Comparison of ENCODE assay signal across 13 mouse cellular contexts in the genomic region with DNA sequence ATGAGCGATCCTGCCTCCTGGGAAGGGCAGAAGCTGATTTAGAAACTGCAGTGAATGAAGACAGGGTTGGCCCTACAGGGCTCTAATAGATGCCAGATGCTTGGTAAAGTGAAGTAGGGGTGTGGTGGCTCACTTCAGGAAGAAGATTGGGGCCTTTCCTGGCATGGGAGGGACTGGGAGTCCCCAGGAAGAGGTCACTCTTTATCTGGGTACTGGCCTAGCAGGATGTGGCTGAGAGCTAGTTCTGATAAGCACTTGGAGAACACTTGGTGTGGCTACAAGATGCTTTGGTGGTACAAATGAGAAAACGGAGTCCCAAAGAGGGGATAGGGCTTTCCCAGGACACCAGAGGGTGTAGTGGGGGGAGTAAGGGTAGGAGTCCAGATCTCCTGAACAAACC. TPM values are rescaled to one million over a fixed set of nuclear protein-coding genes. Genes with fewer than 3 reads are reported as not detected.
DNase-seq lines count a peak whose midpoint lies in the region; ATAC-seq and TF ChIP-seq lines count a peak whose summit lies in the region.
"Had no signal": no experiment of that assay in that cellular context is flagged by ENCODE, and none has a peak within 500 bp of the region (broad histone marks: within the 10 kb centered on the region; RNA-seq: fewer than 3 reads in every experiment).

No protein-coding gene starts in this region.

- H3K4me1 ChIP-seq in heart, embryonic 13.5 days: peaks cover 63% of the 10 kb centered on the region
- peaks cover 14% of the 10 kb centered on the region for H3K4me1 ChIP-seq in heart, adult 2 months (ENCODE audit: control insufficient read depth, insufficient read depth, low read length)
- peaks cover 3% of the 10 kb centered on the region for H3K4me1 ChIP-seq in midbrain, embryonic 11.5 days (ENCODE audit: control insufficient read depth, insufficient read depth, low read length)
- H3K4me1 ChIP-seq in midbrain, postnatal 0 days (ENCODE audit: insufficient read depth, low read length): peaks cover 4% of the 10 kb centered on the region; the same call in 1 of the 2 replicates

- peak overlapping the region; percentile 61 for H3K27ac ChIP-seq in heart, embryonic 13.5 days (replicated peaks)
- H3K27ac ChIP-seq in heart, adult 2 months: no peak overlapping the region
- H3K27ac ChIP-seq in midbrain, embryonic 11.5 days (ENCODE audit: low read depth, low read length): no peak overlapping the region
- no peak overlapping the region for H3K27ac ChIP-seq in midbrain, postnatal 0 days (ENCODE audit: low read depth, low read length)
- H3K27ac ChIP-seq: midbrain, embryonic 12.5 days; stomach, postnatal 0 days had no signal

- H3K4me3 ChIP-seq in heart, embryonic 13.5 days: no peak overlapping the region
- no peak overlapping the region for H3K4me3 ChIP-seq in heart, adult 2 months
- H3K4me3 ChIP-seq in midbrain, embryonic 11.5 days (ENCODE audit: low read depth, low read length): no peak overlapping the region
- H3K4me3 ChIP-seq in midbrain, postnatal 0 days (ENCODE audit: low read depth, low read length): no peak overlapping the region
- H3K4me3 ChIP-seq: midbrain, embryonic 12.5 days had no signal

- no peaks in the 10 kb centered on the region for H3K79me2 ChIP-seq in heart, adult 2 months (replicated peaks; ENCODE audit: control insufficient read depth, insufficient read depth, low read length)

- no peak for TF ChIP-seq CTCF in heart, adult 2 months (IDR thresholded peaks at IDR 0.05)
- no peak for TF ChIP-seq CTCF in midbrain, postnatal 0 days (IDR thresholded peaks at IDR 0.05)

- H3K9me3 ChIP-seq in heart, embryonic 13.5 days: no peaks in the 10 kb centered on the region
- H3K9me3 ChIP-seq in midbrain, embryonic 11.5 days (ENCODE audit: control insufficient read depth, low read length): no peaks in the 10 kb centered on the region
- H3K9me3 ChIP-seq in midbrain, postnatal 0 days (ENCODE audit: low read length): no peaks in the 10 kb centered on the region
- H3K9me3 ChIP-seq: midbrain, embryonic 12.5 days had no signal

- no peak for DNase-seq in heart, adult 2 months
- DNase-seq in midbrain, embryonic 11.5 days (ENCODE audit: low spot score, missing footprints): peak; percentile 8
- no peak for DNase-seq in midbrain, postnatal 0 days (ENCODE audit: low spot score)
- DNase-seq in liver: peak; percentile 65
- no peak for DNase-seq in layer of hippocampus, postnatal 14 days (ENCODE audit: low spot score in 2 of 2)
- no peak for DNase-seq in left cerebral cortex, postnatal 14 days (ENCODE audit: low spot score in 2 of 2)
- DNase-seq: adrenal gland, adult 8-10 months; cerebellum, adult 11-12 months; kidney, postnatal 14 days had no signal

- no peak overlapping the region for H3K9ac ChIP-seq in heart, embryonic 13.5 days
- no peak overlapping the region for H3K9ac ChIP-seq in heart, adult 2 months (ENCODE audit: low read depth, low read length)
- H3K9ac ChIP-seq in midbrain, embryonic 11.5 days (ENCODE audit: low read length): no peak overlapping the region
- H3K9ac ChIP-seq in midbrain, postnatal 0 days (replicated peaks; ENCODE audit: low read length, poor library complexity, severe bottlenecking): no peak overlapping the region
- H3K9ac ChIP-seq: midbrain, embryonic 12.5 days had no signal

- intact Hi-C loops in heart, adult 2 months (cut with DNase I): no loop called here
- intact Hi-C loops in left cerebral cortex, postnatal 14 days (cut with DNase I): no loop called here

- TF ChIP-seq POLR2A in heart, adult 2 months (IDR thresholded peaks at IDR 0.05; ENCODE audit: insufficient read depth, low read depth, low read length): no peak

- 30% methylated on average over 2 of the region's 2 CpGs for WGBS in heart, embryonic 13.5 days
- WGBS in heart, adult 2 months: 36% methylated on average over 2 of the region's 2 CpGs
- 78% methylated on average over 2 of the region's 2 CpGs for WGBS in midbrain, embryonic 11.5 days
- WGBS in midbrain, postnatal 0 days: 78% methylated on average over 2 of the region's 2 CpGs

- no peak for ATAC-seq in heart, embryonic 13.5 days (ENCODE audit: extremely low read depth, insufficient number of reproducible peaks, low FRiP score, low TSS enrichment)
- no peak for ATAC-seq in midbrain, embryonic 11.5 days (ENCODE audit: low FRiP score)
- ATAC-seq in midbrain, postnatal 0 days (ENCODE audit: low FRiP score): no peak

- H3K27me3 ChIP-seq in heart, embryonic 13.5 days (replicated peaks): no peaks in the 10 kb centered on the region
- no peaks in the 10 kb centered on the region for H3K27me3 ChIP-seq in heart, adult 2 months (ENCODE audit: control insufficient read depth, insufficient read depth, low read length)
- H3K27me3 ChIP-seq in midbrain, embryonic 11.5 days (ENCODE audit: control insufficient read depth, insufficient read depth, low read length): no peaks in the 10 kb centered on the region
- H3K27me3 ChIP-seq in midbrain, postnatal 0 days (ENCODE audit: insufficient read depth, low read length): no peaks in the 10 kb centered on the region

- no peak for TF ChIP-seq EP300 in heart, adult 2 months (IDR thresholded peaks at IDR 0.05; ENCODE audit: insufficient read depth, low read depth, low read length)

- no peak overlapping the region for H3K4me2 ChIP-seq in heart, embryonic 13.5 days
- no peak overlapping the region for H3K4me2 ChIP-seq in midbrain, embryonic 11.5 days
- no peak overlapping the region for H3K4me2 ChIP-seq in midbrain, postnatal 0 days (ENCODE audit: low read depth, low read length, poor library complexity, severe bottlenecking)
- H3K4me2 ChIP-seq: midbrain, embryonic 12.5 days had no signal

- peaks cover 8% of the 10 kb centered on the region; the same call in 1 of the 2 replicates for H3K36me3 ChIP-seq in heart, embryonic 13.5 days
- H3K36me3 ChIP-seq in heart, adult 2 months (ENCODE audit: control insufficient read depth, insufficient read depth, low read length): no peaks in the 10 kb centered on the region
- H3K36me3 ChIP-seq in midbrain, embryonic 11.5 days (ENCODE audit: control insufficient read depth, insufficient read depth, low read length): no peaks in the 10 kb centered on the region
- H3K36me3 ChIP-seq in midbrain, postnatal 0 days (ENCODE audit: insufficient read depth, low read length): no peaks in the 10 kb centered on the region
- H3K36me3 ChIP-seq: midbrain, embryonic 12.5 days had no signal

RNA-seq across cellular contexts. Expression of a gene that starts 3.7 kb away (rescaled TPM):
- 6.4 and 7.6 TPM in 2 replicates for polyA plus RNA-seq in heart, embryonic 13.5 days (2015; fragmentation: Nextera tagmentation; extraction: Ambion mirVana)
- 1 to 10 TPM; 3.2 to 4.3 TPM for total RNA-seq in heart, adult 2 months (2021)
- 7.4 and 9.3 TPM in 2 replicates for polyA plus RNA-seq in heart, adult 2 months (2012; rRNA removed)
- 2.5 and 3.7 TPM in 2 replicates for polyA plus RNA-seq in midbrain, embryonic 11.5 days (2014; fragmentation: Nextera tagmentation; extraction: Ambion mirVana)
- 3.7 and 12.1 TPM in 2 replicates for total RNA-seq in midbrain, postnatal 0 days (2014; rRNA removed)
- polyA plus RNA-seq in midbrain, postnatal 0 days (2015; fragmentation: Nextera tagmentation; extraction: Ambion mirVana): 2.8 and 3.1 TPM in 2 replicates
- total RNA-seq in layer of hippocampus, postnatal 14 days (2021): 1 to 10 TPM; 3.9 TPM
- 1 to 10 TPM; 3.1 TPM for total RNA-seq in left cerebral cortex, postnatal 14 days (2021)

RNA-seq across cellular contexts. Expression of a gene that starts 14.8 kb away (rescaled TPM):
- 18.2 and 18.6 TPM in 2 replicates for polyA plus RNA-seq in heart, embryonic 13.5 days (2015; fragmentation: Nextera tagmentation; extraction: Ambion mirVana)
- total RNA-seq in heart, adult 2 months (2021): 10 to 100 TPM; 18.3 to 20.6 TPM
- polyA plus RNA-seq in heart, adult 2 months (2012; rRNA removed): 32.1 and 42.1 TPM in 2 replicates
- polyA plus RNA-seq in midbrain, embryonic 11.5 days (2014; fragmentation: Nextera tagmentation; extraction: Ambion mirVana): 17.9 and 22.3 TPM in 2 replicates
- total RNA-seq in midbrain, postnatal 0 days (2014; rRNA removed): 18.5 and 27.8 TPM in 2 replicates
- 22.8 and 23.2 TPM in 2 replicates for polyA plus RNA-seq in midbrain, postnatal 0 days (2015; fragmentation: Nextera tagmentation; extraction: Ambion mirVana)
- total RNA-seq in layer of hippocampus, postnatal 14 days (2021): 10 to 100 TPM; 42.8 to 46.9 TPM
- 10 to 100 TPM; 40.0 to 45.7 TPM for total RNA-seq in left cerebral cortex, postnatal 14 days (2021)

RNA-seq across cellular contexts. Expression of a gene that starts 39.6 kb away (rescaled TPM):
- 54.5 and 63.2 TPM in 2 replicates for polyA plus RNA-seq in heart, embryonic 13.5 days (2015; fragmentation: Nextera tagmentation; extraction: Ambion mirVana)
- total RNA-seq in heart, adult 2 months (2021): 10 to 100 TPM; 83.1 to 98.1 TPM
- 58.4 and 80.4 TPM in 2 replicates for polyA plus RNA-seq in heart, adult 2 months (2012; rRNA removed)
- polyA plus RNA-seq in midbrain, embryonic 11.5 days (2014; fragmentation: Nextera tagmentation; extraction: Ambion mirVana): 42.3 and 50.9 TPM in 2 replicates
- total RNA-seq in midbrain, postnatal 0 days (2014; rRNA removed): 25.9 and 40.0 TPM in 2 replicates
- polyA plus RNA-seq in midbrain, postnatal 0 days (2015; fragmentation: Nextera tagmentation; extraction: Ambion mirVana): 37.8 and 38.7 TPM in 2 replicates
- 10 to 100 TPM; 35.2 to 37.8 TPM for total RNA-seq in layer of hippocampus, postnatal 14 days (2021)
- 10 to 100 TPM; 39.2 to 42.3 TPM for total RNA-seq in left cerebral cortex, postnatal 14 days (2021)

RNA-seq across cellular contexts. Expression of a gene that starts 43.4 kb away (rescaled TPM):
- 0.19 TPM in 1 of 2 replicates, not detected in the other for polyA plus RNA-seq in heart, embryonic 13.5 days (2015; fragmentation: Nextera tagmentation; extraction: Ambion mirVana)
- under 1 TPM; 0.39 to 0.94 TPM for total RNA-seq in heart, adult 2 months (2021)
- 0.47 and 1.2 TPM in 2 replicates for polyA plus RNA-seq in heart, adult 2 months (2012; rRNA removed)
- 0.41 TPM in 1 of 2 replicates, not detected in the other for polyA plus RNA-seq in midbrain, embryonic 11.5 days (2014; fragmentation: Nextera tagmentation; extraction: Ambion mirVana)
- total RNA-seq in midbrain, postnatal 0 days (2014; rRNA removed): 0.49 and 1.2 TPM in 2 replicates
- 0.87 and 0.93 TPM in 2 replicates for polyA plus RNA-seq in midbrain, postnatal 0 days (2015; fragmentation: Nextera tagmentation; extraction: Ambion mirVana)
- not detected for total RNA-seq in layer of hippocampus, postnatal 14 days (2021)
- total RNA-seq in left cerebral cortex, postnatal 14 days (2021): under 1 TPM; 0.46 to 0.59 TPM
- total RNA-seq: hematopoietic stem cell, adult 5-6 weeks had no signal
- polyA plus RNA-seq: midbrain, embryonic 12.5 days had no signal

Comparison
In these comparisons a context has a peak if more than half of its experiments do, and no peak if none do; other contexts are left out.
1. DNase-seq: peak in midbrain, embryonic 11.5 days (single experiment) and liver (single experiment); none in heart, adult 2 months (0 of 2), midbrain, postnatal 0 days (single experiment), layer of hippocampus, postnatal 14 days (0 of 2) and left cerebral cortex, postnatal 14 days (0 of 2).